Mouse (Mus musculus) limb, embryonic 10.5 days (tissue): ENCODE measurements around the gene Kif16b. TPM values are rescaled to one million over a fixed set of nuclear protein-coding genes. Genes with fewer than 3 reads are reported as not detected.

Experiments used
- DNase-seq: peaks from one replicate; pipeline ENCODE4 v3.0.0-alpha.2; 2017; ENCODE audit warnings: low spot score
- H3K27ac ChIP-seq: fragments of 300-500 bp; sonication (generic); 2 replicates; pipeline ENCODE4 v1.5.1; 2016; ENCODE audit warnings: mild to moderate bottlenecking
- H3K27me3 ChIP-seq: fragments of 300-500 bp; sonication (generic); 2 replicates; pipeline ENCODE4 v1.6.1; 2016; ENCODE audit warnings: low read depth, mild to moderate bottlenecking; ENCODE audit not compliant: poor library complexity, severe bottlenecking
- H3K36me3 ChIP-seq: fragments of 300-500 bp; sonication (generic); 2 replicates; pipeline ENCODE4 v1.6.1; 2016; ENCODE audit warnings: mild to moderate bottlenecking, moderate library complexity
- H3K4me1 ChIP-seq: fragments of 300-500 bp; sonication (generic); 2 replicates; pipeline ENCODE4 v1.6.1; 2016
- H3K4me3 ChIP-seq: fragments of 300-500 bp; sonication (generic); 2 replicates; pipeline ENCODE4 v1.5.1; 2016; ENCODE audit warnings: mild to moderate bottlenecking, moderate library complexity
- H3K9me3 ChIP-seq: fragments of 300-500 bp; sonication (generic); replicated peaks from 2 replicates; pipeline ENCODE4 v1.6.1; 2016; ENCODE audit warnings: mild to moderate bottlenecking
- WGBS: fragments of 180-500 bp; shearing (Covaris S2); methylation state at CpG from one replicate; pipeline ENCODE4 v1.1.7; 2016; 5-methylcytosine and 5-hydroxymethylcytosine counted together
- polyA plus RNA-seq: library from polyadenylated mRNA; unstranded; fragments of >200 nt; fragmentation: Nextera tagmentation; extraction: Ambion mirVana; gene quantifications from 2 replicates; pipeline ENCODE4 v1.2.1, GENCODE M21; 2016

Kif16b gene
- 8.3 and 9.7 TPM in 2 replicates for polyA plus RNA-seq

- H3K36me3 ChIP-seq, result no peaks in the 10 kb centered on the region
- H3K27me3 ChIP-seq, result no peaks in the 10 kb centered on the region
- no peaks in the 10 kb centered on the region for H3K9me3 ChIP-seq
- DNase-seq, result peak; percentile 97
- H3K4me1 ChIP-seq, result peaks cover 22% of the 10 kb centered on the region
- 1% methylated on average over 64 of the region's 64 CpGs for WGBS
- H3K27ac ChIP-seq, result peak within 1 kb of the TSS; percentile 92
- peak within 1 kb of the TSS; percentile 85 for H3K4me3 ChIP-seq
These were observed at the start of gene Kif16b for GRCm38 (mm10) chr2:142900862-142901805. Gene Kif16b, minus strand, starts transcription at chr2:142901531.

DNA sequence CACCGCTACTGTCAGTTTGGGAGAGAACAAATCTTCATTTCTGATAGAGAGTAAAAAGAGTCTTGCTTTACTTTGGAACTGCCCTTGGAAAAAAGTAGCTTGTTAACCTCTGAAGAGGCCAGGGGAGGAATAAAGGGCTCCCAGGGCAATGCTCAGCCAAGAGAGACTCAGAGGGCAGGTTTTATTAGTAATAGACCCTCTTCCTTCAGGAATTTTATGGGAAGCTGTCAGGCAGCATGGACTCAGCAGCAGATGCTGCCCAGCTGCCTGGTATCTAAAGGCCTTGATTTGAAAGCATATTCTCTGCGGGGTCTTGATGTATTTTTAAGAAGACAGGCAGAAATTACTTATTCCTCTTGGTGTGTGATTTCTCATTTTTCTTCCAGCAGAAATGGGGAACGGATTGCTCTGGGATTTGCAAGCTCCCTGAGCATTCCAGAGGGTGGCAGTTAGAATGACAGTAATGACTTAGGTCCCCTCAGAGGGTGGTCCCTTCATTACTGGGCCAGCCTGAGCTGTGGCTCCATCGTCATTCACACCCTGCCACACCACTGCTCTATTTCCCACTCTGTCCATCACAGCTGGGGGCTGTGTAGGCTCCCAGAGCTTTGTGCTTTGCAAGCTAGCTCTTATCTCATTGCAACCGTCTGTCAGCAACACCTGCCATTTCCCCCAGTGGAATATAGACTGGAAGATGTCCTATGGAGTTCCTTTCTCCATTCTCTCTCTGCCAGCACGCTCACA lies 39.7 kb upstream of the Kif16b start:
- WGBS, result 50% methylated on average over 6 of the region's 6 CpGs
- no peaks in the 10 kb centered on the region for H3K9me3 ChIP-seq
- H3K36me3 ChIP-seq, result no peaks in the 10 kb centered on the region
- DNase-seq, result no peak
- no peak overlapping the region for H3K4me3 ChIP-seq
- H3K27ac ChIP-seq, result no peak overlapping the region
- no peaks in the 10 kb centered on the region for H3K27me3 ChIP-seq
- peaks cover 7% of the 10 kb centered on the region; the same call in 1 of the 2 replicates for H3K4me1 ChIP-seq

GRCm38 (mm10) chr2:142930445-142930844 lies 29.1 kb upstream of the Kif16b start:
- Histone ChIP-seq H3K9me3 (no peaks in the 10 kb centered on the region), H3K36me3 (no peaks in the 10 kb centered on the region), H3K27me3 (no peaks in the 10 kb centered on the region), H3K27ac (no peak overlapping the region), H3K4me3 (no peak overlapping the region), H3K4me1 (no peaks in the 10 kb centered on the region)
- 86% methylated on average over 4 of the region's 4 CpGs for WGBS
- DNase-seq, result no peak

DNA sequence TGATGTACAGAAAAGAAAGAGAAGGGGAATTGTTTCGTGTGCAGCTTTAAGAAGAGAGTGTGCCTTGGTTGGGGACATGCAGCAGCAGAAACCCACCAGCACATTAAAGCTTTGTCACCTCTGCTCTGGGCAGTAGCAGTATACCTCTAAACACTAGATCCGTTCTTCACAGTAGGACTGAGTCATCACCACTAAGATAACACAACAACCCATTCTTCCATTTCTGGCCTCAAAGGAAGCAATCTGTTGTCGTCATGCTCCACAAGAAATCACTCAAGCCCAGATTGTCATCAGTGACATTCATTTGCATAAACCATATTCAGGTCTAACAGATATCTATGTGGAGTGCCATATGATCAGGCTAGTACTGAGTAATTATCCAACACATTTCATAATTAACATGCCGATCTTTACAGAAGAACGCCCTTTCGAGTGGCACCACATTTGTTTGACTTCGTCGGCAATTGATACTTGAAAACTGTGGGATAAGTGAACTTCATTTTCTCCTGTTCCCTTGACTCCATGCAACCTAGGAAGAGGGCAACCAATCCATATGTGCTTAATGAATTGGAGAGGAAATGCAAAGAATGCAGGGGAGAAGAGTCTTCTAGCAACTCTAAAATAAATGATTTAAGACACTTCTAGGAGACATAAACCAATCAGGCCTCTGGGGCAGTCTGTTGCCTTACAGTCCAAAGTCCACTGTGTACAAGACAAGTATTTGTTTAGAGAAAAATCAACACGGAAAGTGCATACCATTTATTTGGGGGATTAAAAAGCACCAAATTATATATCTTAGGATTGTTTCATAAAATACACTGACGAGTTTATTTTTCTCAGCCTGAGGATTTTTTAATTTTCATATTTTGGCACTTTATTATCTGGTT lies 28.1 kb upstream of the Kif16b start:
- H3K27me3 ChIP-seq, result no peaks in the 10 kb centered on the region
- no peak for DNase-seq
- H3K36me3 ChIP-seq, result no peaks in the 10 kb centered on the region
- H3K27ac ChIP-seq, result no peak overlapping the region
- 89% methylated on average over 10 of the region's 10 CpGs for WGBS
- no peaks in the 10 kb centered on the region for H3K9me3 ChIP-seq
- no peaks in the 10 kb centered on the region for H3K4me1 ChIP-seq
- H3K4me3 ChIP-seq, result no peak overlapping the region

DNA sequence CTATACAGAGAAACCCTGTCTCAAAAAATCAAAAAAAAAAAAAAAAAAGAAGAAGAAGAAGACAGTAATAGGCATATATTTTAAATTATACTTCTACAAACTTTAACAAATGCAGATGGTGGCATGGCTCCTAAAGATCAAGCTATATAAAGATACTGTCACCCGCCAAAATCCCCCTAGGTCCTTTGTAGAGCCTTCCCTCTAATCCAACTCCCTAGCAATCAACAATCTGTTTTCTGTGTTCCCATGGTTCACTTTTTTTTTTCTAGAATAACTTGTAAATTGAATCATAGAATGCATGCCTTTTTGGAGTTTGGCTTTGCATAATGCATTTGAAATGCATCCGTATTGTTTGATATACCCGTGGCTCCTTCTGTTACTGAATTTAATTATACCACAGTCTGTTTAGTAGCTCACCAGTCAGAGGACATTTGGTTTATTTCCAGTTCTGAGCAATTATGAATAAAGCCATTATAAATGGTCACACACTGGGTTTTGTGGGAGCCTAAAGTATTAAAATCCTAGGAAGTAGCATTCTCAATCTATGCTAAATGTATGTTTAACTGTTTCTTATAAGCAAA lies 9.6 kb upstream of the Kif16b start:
- no peaks in the 10 kb centered on the region for H3K36me3 ChIP-seq
- H3K9me3 ChIP-seq, result no peaks in the 10 kb centered on the region
- no peak overlapping the region for H3K4me3 ChIP-seq
- no peak overlapping the region for H3K27ac ChIP-seq
- no peaks in the 10 kb centered on the region for H3K4me1 ChIP-seq
- H3K27me3 ChIP-seq, result no peaks in the 10 kb centered on the region
- no peak for DNase-seq
- 95% methylated on average over 3 of the region's 3 CpGs for WGBS

DNA sequence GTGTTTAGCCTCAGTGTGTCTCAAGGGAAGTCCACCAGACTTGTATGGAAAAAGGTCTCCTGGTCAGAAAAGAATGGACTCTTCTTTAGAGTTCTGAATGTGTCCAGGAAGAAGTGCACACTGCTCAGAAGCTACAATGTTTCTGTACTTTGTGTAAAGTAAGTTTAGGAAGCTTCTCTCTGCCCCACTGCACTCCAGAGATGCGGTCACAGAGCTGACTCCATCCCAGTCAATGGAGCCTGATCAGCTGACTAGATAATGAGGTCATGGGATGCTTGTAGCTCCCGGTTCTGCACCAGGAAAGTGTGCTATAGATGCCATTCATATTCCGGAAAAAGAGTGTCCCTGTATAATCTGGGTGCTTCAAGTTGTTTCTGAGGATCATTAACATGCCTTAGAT lies 7.9 kb upstream of the Kif16b start:
- Histone ChIP-seq H3K9me3 (no peaks in the 10 kb centered on the region), H3K4me3 (no peak overlapping the region), H3K27ac (no peak overlapping the region), H3K36me3 (no peaks in the 10 kb centered on the region), H3K4me1 (no peaks in the 10 kb centered on the region), H3K27me3 (no peaks in the 10 kb centered on the region)
- no peak for DNase-seq
- WGBS, result 80% methylated on average over 3 of the region's 3 CpGs

DNA sequence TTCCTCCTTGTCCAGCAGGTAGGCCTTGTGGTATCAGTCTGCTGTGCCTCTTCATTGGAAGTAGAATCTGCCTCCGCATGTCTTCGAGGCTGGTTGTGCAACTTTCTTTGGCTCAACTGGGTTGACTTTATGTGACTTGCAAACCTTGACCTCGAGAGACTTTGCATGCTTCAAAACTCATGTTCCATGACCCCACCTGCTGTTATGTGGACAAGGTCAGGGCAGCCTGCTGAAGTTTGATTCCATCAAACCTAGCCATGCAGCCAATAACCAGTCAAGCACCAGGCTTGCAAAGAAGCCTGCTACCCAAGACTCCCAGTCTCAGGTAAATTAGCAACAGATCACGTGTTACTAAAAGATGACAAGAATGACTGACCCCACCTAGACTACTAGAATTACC lies 5.7 kb upstream of the Kif16b start:
- no peak overlapping the region for H3K27ac ChIP-seq
- H3K27me3 ChIP-seq, result no peaks in the 10 kb centered on the region
- no peak for DNase-seq
- no peaks in the 10 kb centered on the region for H3K9me3 ChIP-seq
- no peak overlapping the region for H3K4me3 ChIP-seq
- WGBS, result 92% methylated on average over 4 of the region's 4 CpGs
- no peaks in the 10 kb centered on the region for H3K36me3 ChIP-seq
- H3K4me1 ChIP-seq, result peaks cover 15% of the 10 kb centered on the region

GRCm38 (mm10) chr2:142902905-142903895 lies 1.9 kb upstream of the Kif16b start:
- no peaks in the 10 kb centered on the region for H3K9me3 ChIP-seq
- H3K27me3 ChIP-seq, result no peaks in the 10 kb centered on the region
- H3K27ac ChIP-seq, result peak overlapping the region; percentile 83
- 8% methylated on average over 34 of the region's 34 CpGs for WGBS
- peak overlapping the region; percentile 51 for H3K4me3 ChIP-seq
- peaks cover 22% of the 10 kb centered on the region for H3K4me1 ChIP-seq
- H3K36me3 ChIP-seq, result no peaks in the 10 kb centered on the region
- peak; percentile 90 for DNase-seq

DNA sequence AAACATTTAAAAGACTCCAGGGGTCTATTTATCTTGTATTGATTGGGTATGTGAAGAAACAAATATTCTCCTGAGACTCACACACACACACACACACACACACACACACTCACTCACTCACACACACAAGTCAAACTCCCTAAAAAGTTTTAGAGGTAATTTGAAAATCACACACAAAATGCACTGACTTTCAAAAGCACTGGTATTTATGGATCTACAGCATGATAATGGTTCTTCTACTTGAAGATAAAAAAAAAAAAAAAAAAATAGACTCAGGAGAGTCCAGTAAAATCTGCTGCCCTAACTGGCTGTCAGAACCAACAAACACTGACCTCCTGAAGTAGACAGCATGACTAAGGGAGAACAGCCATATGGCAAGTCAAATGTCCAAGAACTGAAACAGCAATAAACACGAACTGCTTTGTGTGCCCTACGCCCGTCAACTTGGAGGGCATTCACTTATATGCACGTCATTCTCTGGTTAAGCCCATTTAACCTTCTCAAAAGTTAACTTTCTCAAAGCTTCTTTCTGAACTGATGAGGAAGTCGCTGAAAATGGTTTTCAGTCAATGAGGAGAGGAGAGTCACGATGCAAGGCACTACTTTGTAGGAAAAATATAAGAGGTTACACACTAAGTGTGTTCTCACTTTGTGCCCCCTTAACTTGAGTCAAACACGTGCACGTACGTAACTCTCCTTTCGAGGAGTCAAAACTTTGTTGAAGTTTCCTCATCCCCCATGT lies 1.0 kb downstream of the Kif16b start:
- H3K9me3 ChIP-seq, result no peaks in the 10 kb centered on the region
- no peaks in the 10 kb centered on the region for H3K36me3 ChIP-seq
- peak overlapping the region; percentile 85 for H3K4me3 ChIP-seq
- WGBS, result 60% methylated on average over 10 of the region's 10 CpGs
- peaks cover 22% of the 10 kb centered on the region for H3K4me1 ChIP-seq
- no peak for DNase-seq
- H3K27ac ChIP-seq, result 0 out of 2 replicates have a peak overlapping the region, but pooled peaks have one; percentile 92
- H3K27me3 ChIP-seq, result no peaks in the 10 kb centered on the region

DNA sequence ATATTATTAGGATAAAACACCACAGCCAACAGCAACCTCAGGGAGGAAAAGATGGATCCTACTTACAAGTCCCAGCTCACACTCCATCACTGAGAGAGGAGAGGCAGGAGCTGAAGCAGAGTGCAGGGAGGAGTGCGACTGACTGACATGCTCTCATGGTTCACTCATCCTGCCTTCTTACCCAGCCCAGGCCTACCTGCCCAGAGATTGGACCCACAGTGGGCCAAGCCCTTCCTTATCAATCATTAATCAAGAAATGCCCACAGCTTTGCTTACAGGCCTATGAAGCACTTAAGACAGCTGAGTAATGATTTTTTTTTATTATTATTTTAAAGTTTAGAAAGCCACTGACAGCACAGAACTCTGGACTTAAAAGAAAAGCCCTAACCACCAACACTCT lies 7.6 kb downstream of the Kif16b start:
- Histone ChIP-seq H3K27ac (no peak overlapping the region), H3K4me1 (peaks cover 10% of the 10 kb centered on the region), H3K36me3 (no peaks in the 10 kb centered on the region), H3K9me3 (no peaks in the 10 kb centered on the region), H3K4me3 (no peak overlapping the region), H3K27me3 (no peaks in the 10 kb centered on the region)
- WGBS, result 95% methylated on average over 1 of the region's 1 CpGs
- no peak for DNase-seq

DNA sequence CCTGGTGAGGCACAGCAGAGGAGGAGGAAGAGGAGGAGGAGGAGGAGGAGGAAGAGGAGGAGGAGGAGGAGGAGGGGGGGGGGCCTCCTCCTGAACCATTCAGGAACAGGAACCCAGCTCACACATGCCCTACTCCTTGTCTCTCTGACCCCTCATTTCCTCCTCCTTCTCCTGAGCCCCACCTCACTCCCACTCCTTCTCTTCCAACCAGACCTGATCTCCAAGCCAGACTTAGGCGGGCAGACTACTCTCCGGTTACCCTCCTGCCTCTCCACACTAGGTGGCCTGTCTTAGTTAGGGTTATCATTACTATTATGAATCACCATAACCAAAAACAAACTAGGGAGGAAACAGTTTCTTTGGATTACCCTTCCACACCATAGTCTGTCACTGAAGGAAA lies 10.0 kb downstream of the Kif16b start:
- Histone ChIP-seq H3K4me1 (peaks cover 10% of the 10 kb centered on the region), H3K27me3 (no peaks in the 10 kb centered on the region), H3K36me3 (no peaks in the 10 kb centered on the region), H3K9me3 (no peaks in the 10 kb centered on the region), H3K27ac (peak overlapping the region; percentile 14; the same call in 1 of the 2 replicates), H3K4me3 (no peak overlapping the region)
- DNase-seq, result no peak
- 83% methylated on average over 2 of the region's 2 CpGs for WGBS
